Mouse (Mus musculus): ENCODE data around the gene Shank1. TPM values are rescaled to one million over a fixed set of nuclear protein-coding genes. Genes with fewer than 3 reads are reported as not detected.

Gene Shank1
- polyA plus RNA-seq, 1 experiment from 2014 or later = 13.2 TPM

GRCm38 (mm10) chr7:44384716-44385059, 74.6 kb downstream of the Shank1 start:
- H3K4me2 ChIP-seq = peak overlapping the region; percentile 89
- no peak overlapping the region for H3K27ac ChIP-seq
- H3K9me3 ChIP-seq (replicated peaks) = 0 out of 2 replicates have a peak, but pooled peaks cover 6% of the 10 kb centered on the region
- 0% methylated on average over 16 of the region's 17 CpGs for WGBS
- peak overlapping the region; percentile 51 for H3K4me3 ChIP-seq
- no peaks in the 10 kb centered on the region for H3K36me3 ChIP-seq (ENCODE audit: poor library complexity, severe bottlenecking)
- peak; percentile 41 for ATAC-seq
- H3K4me1 ChIP-seq = peaks cover 31% of the 10 kb centered on the region
- H3K27me3 ChIP-seq = peaks cover 14% of the 10 kb centered on the region
- H3K9ac ChIP-seq = peak overlapping the region; percentile 73

- H3K27ac ChIP-seq = no peak within 1 kb of the TSS
- no peak for ATAC-seq
- H3K4me2 ChIP-seq = peak within 1 kb of the TSS; percentile 89
- H3K9me3 ChIP-seq (replicated peaks) = no peaks in the 10 kb centered on the region
- peak within 1 kb of the TSS; percentile 51 for H3K4me3 ChIP-seq
- H3K36me3 ChIP-seq (ENCODE audit: poor library complexity, severe bottlenecking) = no peaks in the 10 kb centered on the region
- H3K4me1 ChIP-seq = peaks cover 31% of the 10 kb centered on the region
- H3K27me3 ChIP-seq = peaks cover 14% of the 10 kb centered on the region
- H3K9ac ChIP-seq = peak within 1 kb of the TSS; percentile 73
- WGBS = 83% methylated on average over 12 of the region's 12 CpGs
Observed at GRCm38 (mm10) chr7:44385720-44386119, 75.7 kb downstream of the Shank1 start, which contains the start of gene 1700008O03Rik. TSS of gene 1700008O03Rik (minus strand) at chr7:44385820.

GRCm38 (mm10) chr7:44391831-44392230, 81.8 kb downstream of the Shank1 start:
- Histone ChIP-seq H3K9ac (no peak overlapping the region), H3K4me2 (no peak overlapping the region), H3K9me3 (replicated peaks) (no peaks in the 10 kb centered on the region), H3K27ac (no peak overlapping the region), H3K27me3 (peaks cover 8% of the 10 kb centered on the region; the same call in 1 of the 2 replicates), H3K4me1 (no peaks in the 10 kb centered on the region), H3K36me3 (ENCODE audit: poor library complexity, severe bottlenecking) (no peaks in the 10 kb centered on the region), H3K4me3 (no peak overlapping the region)
- no peak for ATAC-seq
- WGBS = 90% methylated on average over 4 of the region's 4 CpGs

- H3K27ac ChIP-seq = no peak overlapping the region
- H3K36me3 ChIP-seq (ENCODE audit: poor library complexity, severe bottlenecking) = no peaks in the 10 kb centered on the region
- H3K9me3 ChIP-seq (replicated peaks) = no peaks in the 10 kb centered on the region
- no peaks in the 10 kb centered on the region for H3K4me1 ChIP-seq
- peaks cover 5% of the 10 kb centered on the region; the same call in 1 of the 2 replicates for H3K27me3 ChIP-seq
- H3K4me2 ChIP-seq = no peak overlapping the region
- H3K9ac ChIP-seq = no peak overlapping the region
- ATAC-seq = no peak
- H3K4me3 ChIP-seq = no peak overlapping the region
- 87% methylated on average over 11 of the region's 14 CpGs for WGBS
Observed at GRCm38 (mm10) chr7:44392341-44392740, 82.3 kb downstream of the Shank1 start.

GRCm38 (mm10) chr7:44393284-44393683, 83.2 kb downstream of the Shank1 start:
- Histone ChIP-seq H3K27me3 (no peaks in the 10 kb centered on the region), H3K4me3 (no peak overlapping the region), H3K9me3 (replicated peaks) (no peaks in the 10 kb centered on the region), H3K9ac (no peak overlapping the region; the same call in 1 of the 2 replicates), H3K4me2 (no peak overlapping the region), H3K4me1 (no peaks in the 10 kb centered on the region), H3K36me3 (ENCODE audit: poor library complexity, severe bottlenecking) (no peaks in the 10 kb centered on the region), H3K27ac (no peak overlapping the region)
- 92% methylated on average over 17 of the region's 17 CpGs for WGBS
- ATAC-seq = no peak

GRCm38 (mm10) chr7:44398570-44398969, 88.5 kb downstream of the Shank1 start:
- no peak overlapping the region for H3K9ac ChIP-seq
- no peaks in the 10 kb centered on the region for H3K9me3 ChIP-seq (replicated peaks)
- no peak overlapping the region for H3K27ac ChIP-seq
- WGBS = 6% methylated on average over 3 of the region's 3 CpGs
- no peaks in the 10 kb centered on the region for H3K4me1 ChIP-seq
- no peaks in the 10 kb centered on the region for H3K36me3 ChIP-seq (ENCODE audit: poor library complexity, severe bottlenecking)
- ATAC-seq = peak; percentile 55; the same call in 1 of the 2 replicates
- H3K4me3 ChIP-seq = no peak overlapping the region
- H3K4me2 ChIP-seq = no peak overlapping the region
- H3K27me3 ChIP-seq = 0 out of 2 replicates have a peak, but pooled peaks cover 6% of the 10 kb centered on the region

- no peak overlapping the region for H3K9ac ChIP-seq
- 0 out of 2 replicates have a peak, but pooled peaks cover 6% of the 10 kb centered on the region for H3K27me3 ChIP-seq
- 88% methylated on average over 6 of the region's 6 CpGs for WGBS
- ATAC-seq = no peak
- H3K9me3 ChIP-seq (replicated peaks) = no peaks in the 10 kb centered on the region
- H3K4me2 ChIP-seq = no peak overlapping the region
- no peak overlapping the region for H3K4me3 ChIP-seq
- H3K36me3 ChIP-seq (ENCODE audit: poor library complexity, severe bottlenecking) = no peaks in the 10 kb centered on the region
- H3K27ac ChIP-seq = no peak overlapping the region
- H3K4me1 ChIP-seq = 0 out of 2 replicates have a peak, but pooled peaks cover 5% of the 10 kb centered on the region
Observed at GRCm38 (mm10) chr7:44401673-44402072, 91.6 kb downstream of the Shank1 start.

GRCm38 (mm10) chr7:44405346-44406014, 95.4 kb downstream of the Shank1 start:
- ATAC-seq = peak; percentile 97
- 3% methylated on average over 27 of the region's 27 CpGs for WGBS
- Histone ChIP-seq H3K4me3 (peak overlapping the region; percentile 38), H3K4me1 (0 out of 2 replicates have a peak, but pooled peaks cover 5% of the 10 kb centered on the region), H3K36me3 (ENCODE audit: poor library complexity, severe bottlenecking) (no peaks in the 10 kb centered on the region), H3K9ac (no peak overlapping the region), H3K27me3 (0 out of 2 replicates have a peak, but pooled peaks cover 6% of the 10 kb centered on the region), H3K27ac (peak overlapping the region; percentile 82), H3K4me2 (peak overlapping the region; percentile 62), H3K9me3 (replicated peaks) (no peaks in the 10 kb centered on the region)

- Histone ChIP-seq H3K36me3 (ENCODE audit: poor library complexity, severe bottlenecking) (no peaks in the 10 kb centered on the region), H3K27me3 (0 out of 2 replicates have a peak, but pooled peaks cover 6% of the 10 kb centered on the region), H3K27ac (no peak overlapping the region), H3K4me1 (0 out of 2 replicates have a peak, but pooled peaks cover 5% of the 10 kb centered on the region), H3K4me2 (no peak overlapping the region), H3K9me3 (replicated peaks) (no peaks in the 10 kb centered on the region), H3K4me3 (no peak overlapping the region), H3K9ac (no peak overlapping the region)
- ATAC-seq = peak; percentile 74
- 0% methylated on average over 5 of the region's 5 CpGs for WGBS
Observed at GRCm38 (mm10) chr7:44406015-44406355, 95.9 kb downstream of the Shank1 start.

Other genes starting within 250 kb of the Shank1 start
- not detected in 2 replicates for gene Klk1b21, start 207.9 kb upstream of the Shank1 start, polyA plus RNA-seq (2015; fragmentation: Nextera tagmentation; extraction: Ambion mirVana)
- not detected in 2 replicates for gene Klk1b22, start 197.6 kb upstream of the Shank1 start, polyA plus RNA-seq (2015; fragmentation: Nextera tagmentation; extraction: Ambion mirVana)
- not detected in 2 replicates for gene Klk1b16, start 173.5 kb upstream of the Shank1 start, polyA plus RNA-seq (2015; fragmentation: Nextera tagmentation; extraction: Ambion mirVana)
- not detected in 2 replicates for gene Klk1b24, start 122.0 kb upstream of the Shank1 start, polyA plus RNA-seq (2015; fragmentation: Nextera tagmentation; extraction: Ambion mirVana)
- not detected in 2 replicates for gene Klk1b3, start 112.1 kb upstream of the Shank1 start, polyA plus RNA-seq (2015; fragmentation: Nextera tagmentation; extraction: Ambion mirVana)
- not detected in 2 replicates for gene Klk1b4, start 102.8 kb upstream of the Shank1 start, polyA plus RNA-seq (2015; fragmentation: Nextera tagmentation; extraction: Ambion mirVana)
- gene Klk1b5, start 94.3 kb upstream of the Shank1 start, polyA plus RNA-seq (2015; fragmentation: Nextera tagmentation; extraction: Ambion mirVana) = not detected in 2 replicates
- gene Klk1, start 84.9 kb upstream of the Shank1 start, polyA plus RNA-seq (2015; fragmentation: Nextera tagmentation; extraction: Ambion mirVana) = not detected in 2 replicates
- not detected in 2 replicates for gene Gm36864, start 74.1 kb upstream of the Shank1 start, polyA plus RNA-seq (2015; fragmentation: Nextera tagmentation; extraction: Ambion mirVana)
- 1.3 and 1.4 TPM in 2 replicates for gene 1700028J19Rik, start 63.6 kb upstream of the Shank1 start, polyA plus RNA-seq (2015; fragmentation: Nextera tagmentation; extraction: Ambion mirVana)
- 172 and 212 TPM in 2 replicates for gene 2410002F23Rik, start 63.5 kb upstream of the Shank1 start, polyA plus RNA-seq (2015; fragmentation: Nextera tagmentation; extraction: Ambion mirVana)
- 0.14 and 0.21 TPM in 2 replicates for gene Acp4, start 52.9 kb upstream of the Shank1 start, polyA plus RNA-seq (2015; fragmentation: Nextera tagmentation; extraction: Ambion mirVana)
- not detected in 2 replicates for gene Gm15517, start 48.8 kb upstream of the Shank1 start, polyA plus RNA-seq (2015; fragmentation: Nextera tagmentation; extraction: Ambion mirVana)
- gene Clec11a, start 3.4 kb upstream of the Shank1 start, polyA plus RNA-seq (2015; fragmentation: Nextera tagmentation; extraction: Ambion mirVana) = 3.0 and 3.4 TPM in 2 replicates
- 10.1 and 10.6 TPM in 2 replicates for gene Syt3, start 73.8 kb downstream of the Shank1 start, polyA plus RNA-seq (2015; fragmentation: Nextera tagmentation; extraction: Ambion mirVana)
- 0.59 and 1.1 TPM in 2 replicates for gene 1700008O03Rik, start 75.6 kb downstream of the Shank1 start, polyA plus RNA-seq (2015; fragmentation: Nextera tagmentation; extraction: Ambion mirVana)
- 11.6 and 12.6 TPM in 2 replicates for gene Lrrc4b, start 118.8 kb downstream of the Shank1 start, polyA plus RNA-seq (2015; fragmentation: Nextera tagmentation; extraction: Ambion mirVana)
- gene Aspdh, start 155.1 kb downstream of the Shank1 start, polyA plus RNA-seq (2015; fragmentation: Nextera tagmentation; extraction: Ambion mirVana) = 3.8 and 4.0 TPM in 2 replicates
- 49.0 and 56.1 TPM in 2 replicates for gene Josd2, start 157.7 kb downstream of the Shank1 start, polyA plus RNA-seq (2015; fragmentation: Nextera tagmentation; extraction: Ambion mirVana)
- gene Emc10, start 186.3 kb downstream of the Shank1 start, polyA plus RNA-seq (2015; fragmentation: Nextera tagmentation; extraction: Ambion mirVana) = 101 and 106 TPM in 2 replicates
- 30.1 and 35.0 TPM in 2 replicates for gene Fam71e1, start 186.3 kb downstream of the Shank1 start, polyA plus RNA-seq (2015; fragmentation: Nextera tagmentation; extraction: Ambion mirVana)
- gene Mybpc2, start 214.4 kb downstream of the Shank1 start, polyA plus RNA-seq (2015; fragmentation: Nextera tagmentation; extraction: Ambion mirVana) = 0.13 and 0.14 TPM in 2 replicates
- gene Spib, start 221.8 kb downstream of the Shank1 start, polyA plus RNA-seq (2015; fragmentation: Nextera tagmentation; extraction: Ambion mirVana) = not detected in 2 replicates
- 77.8 and 89.7 TPM in 2 replicates for gene Pold1, start 238.6 kb downstream of the Shank1 start, polyA plus RNA-seq (2015; fragmentation: Nextera tagmentation; extraction: Ambion mirVana)
- 76.0 and 76.2 TPM in 2 replicates for gene Nr1h2, start 243.7 kb downstream of the Shank1 start, polyA plus RNA-seq (2015; fragmentation: Nextera tagmentation; extraction: Ambion mirVana)